Mouse (Mus musculus): ENCODE measurements at regions not wholly inside any gene's neighbourhood (a gene's known extent, or its start where the extent isn't known, plus 50 kb on each side); places are given as distances from the start of the nearest gene placed in this dataset.

DNA sequence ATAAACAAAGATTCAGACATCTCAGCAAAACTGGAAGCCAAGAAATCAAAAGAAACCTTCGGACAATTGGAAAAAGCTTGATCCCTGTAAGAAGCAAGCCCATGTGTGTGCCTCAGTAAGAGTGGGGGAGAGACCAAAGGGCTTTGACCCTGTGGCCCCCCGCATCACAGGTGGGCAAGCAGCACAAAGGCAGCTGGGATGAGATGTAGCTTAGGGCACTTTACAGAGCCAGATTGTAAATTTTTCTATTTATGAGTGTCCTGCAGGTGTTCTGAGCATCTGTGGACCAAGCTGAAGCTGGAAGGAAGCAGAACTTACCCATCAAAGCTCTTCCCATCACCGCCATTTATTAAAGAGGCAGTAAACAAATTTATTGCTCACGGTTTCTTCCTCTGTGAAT, 246.9 kb downstream of the Ndfip2 start:
- TF ChIP-seq CTCF (IDR thresholded peaks at IDR 0.05; ENCODE audit: low read depth, low read length) = no peak
- TF ChIP-seq GATA1 (IDR thresholded peaks at IDR 0.05; ENCODE audit: borderline replicate concordance, low read length) = no peak
- TF ChIP-seq TAL1 (conservative IDR thresholded peaks at IDR 0.05; ENCODE audit: low read depth, low read length) = no peak
- no peak for TF ChIP-seq POLR2AphosphoS5 (IDR thresholded peaks at IDR 0.05; ENCODE audit: insufficient replicate concordance, low read depth, low read length)
- TF ChIP-seq GATA2 (IDR thresholded peaks at IDR 0.05; ENCODE audit: borderline replicate concordance, low read depth, low read length) = no peak
